Comparison of ENCODE assay signal across 8 mouse cellular contexts in the genomic region with DNA sequence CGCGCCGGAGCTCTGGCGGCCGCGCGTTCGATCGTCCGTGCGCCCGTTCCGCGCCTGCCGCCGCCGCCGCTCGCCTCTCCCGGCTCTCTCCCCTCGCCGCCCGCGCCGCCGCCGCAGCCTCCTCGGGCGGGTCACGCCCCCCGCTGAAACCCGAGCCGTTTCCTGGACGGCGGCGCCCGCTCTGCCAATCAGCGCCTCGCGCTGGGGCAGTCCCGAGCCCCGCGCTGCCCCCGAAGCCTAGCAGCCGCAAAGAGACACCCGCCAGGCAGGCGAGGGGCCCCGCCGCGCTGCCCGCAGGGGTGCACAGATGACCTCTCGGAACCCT.
DNase-seq lines count a peak whose midpoint lies in the region; ATAC-seq and TF ChIP-seq lines count a peak whose summit lies in the region.

No protein-coding gene starts in this region.

- peak overlapping the region; percentile 63 for H3K9ac ChIP-seq in ES-Bruce4 (ENCODE audit: low read depth, poor library complexity, severe bottlenecking)
- H3K9ac ChIP-seq in forebrain, embryonic 14.5 days (ENCODE audit: low read length): peak overlapping the region; percentile 84

- H3K4me1 ChIP-seq in ES-Bruce4 (ENCODE audit: control insufficient read depth, insufficient read depth, low read length): no peaks in the 10 kb centered on the region
- peaks cover 35% of the 10 kb centered on the region for H3K4me1 ChIP-seq in forebrain, embryonic 14.5 days (ENCODE audit: control insufficient read depth, insufficient read depth, low read length)

- no peak for TF ChIP-seq POLR2A in ES-Bruce4 (IDR thresholded peaks at IDR 0.05; ENCODE audit: insufficient read depth, low read length)

- under 1% methylated on average over 41 of the region's 52 CpGs for WGBS in forebrain, embryonic 14.5 days

- no peak for TF ChIP-seq CTCF in ES-Bruce4 (IDR thresholded peaks at IDR 0.05; ENCODE audit: low read depth, low read length)

- peak; percentile 59 for ATAC-seq in forebrain, embryonic 14.5 days
- no peak for ATAC-seq in monocyte, adult 5-6 weeks (replicated peaks; ENCODE audit: insufficient number of reproducible peaks, low FRiP score, low TSS enrichment, poor library complexity, severe bottlenecking)

- no peaks in the 10 kb centered on the region for H3K9me3 ChIP-seq in ES-Bruce4 (replicated peaks; ENCODE audit: control insufficient read depth, insufficient read depth, low read length, poor library complexity, severe bottlenecking)
- H3K9me3 ChIP-seq in forebrain, embryonic 14.5 days (replicated peaks; ENCODE audit: control insufficient read depth, low read length): no peaks in the 10 kb centered on the region

- no peak overlapping the region for H3K27ac ChIP-seq in ES-Bruce4 (ENCODE audit: insufficient read depth, low read length)
- H3K27ac ChIP-seq in forebrain, embryonic 14.5 days (ENCODE audit: low read depth, low read length): peak overlapping the region; percentile 87

- intact Hi-C loops in heart, postnatal 10 days (cut with DNase I): no loop called here

- no peaks in the 10 kb centered on the region for H3K36me3 ChIP-seq in ES-Bruce4 (ENCODE audit: control insufficient read depth, insufficient read depth, low read length, poor library complexity, severe bottlenecking)
- peaks cover 7% of the 10 kb centered on the region; the same call in 1 of the 2 replicates for H3K36me3 ChIP-seq in forebrain, embryonic 14.5 days (ENCODE audit: control insufficient read depth, insufficient read depth, low read length)

- H3K4me3 ChIP-seq in ES-Bruce4 (ENCODE audit: low read depth, low read length): peak overlapping the region; percentile 95
- H3K4me3 ChIP-seq in forebrain, embryonic 14.5 days (ENCODE audit: low read depth, low read length): peak overlapping the region; percentile 68

- H3K4me2 ChIP-seq in forebrain, embryonic 14.5 days (ENCODE audit: low read length): peak overlapping the region; percentile 79

- peaks cover 4% of the 10 kb centered on the region; the same call in 1 of the 2 replicates for H3K27me3 ChIP-seq in ES-Bruce4 (ENCODE audit: control insufficient read depth, insufficient read depth, low read length, poor library complexity, severe bottlenecking)
- no peaks in the 10 kb centered on the region for H3K27me3 ChIP-seq in forebrain, embryonic 14.5 days (replicated peaks; ENCODE audit: control insufficient read depth, insufficient read depth, low read length)

- TF ChIP-seq EP300 in ES-Bruce4 (IDR thresholded peaks at IDR 0.05; ENCODE audit: insufficient read depth, low read depth, low read length): 0 out of 2 replicates have a peak, but pooled peaks have one; percentile 45

- peak; percentile 64 for DNase-seq in brain, adult 2 months (ENCODE audit: low read depth, low spot score)
- peak; percentile 87 for DNase-seq in forebrain, embryonic 14.5 days (ENCODE audit: low spot score)
- DNase-seq in heart, postnatal 10 days: peak; percentile 87 to 90
- peak; percentile 93 for DNase-seq in kidney, postnatal 14 days
- peak; percentile 89 for DNase-seq in lung, postnatal 14 days
- DNase-seq in retina, postnatal 7 days (ENCODE audit: low read depth, low spot score): peak; percentile 36

Comparison
In these comparisons a context has a peak if more than half of its experiments do, and no peak if none do; other contexts are left out.
1. DNase-seq: peak in every context shown above with its lines; median percentile 93 in kidney, postnatal 14 days; 89 in lung, postnatal 14 days; 88 in heart, postnatal 10 days; 87 in forebrain, embryonic 14.5 days; 64 in brain, adult 2 months; 36 in retina, postnatal 7 days.